Mouse (Mus musculus) midbrain, embryonic 12.5 days (tissue): ENCODE measurements at regions not wholly inside any gene's neighbourhood (a gene's known extent, or its start where the extent isn't known, plus 50 kb on each side); places are given as distances from the start of the nearest gene placed in this dataset.

Experiments used
- ATAC-seq: fragments of 200-750 bp; cut with Nextera tagmentation; 2 replicates; pipeline ENCODE4 v1.8.0; 2017; ENCODE audit warnings: low read depth, moderate TSS enrichment, moderate library complexity; ENCODE audit not compliant: low FRiP score
- H3K27ac ChIP-seq: fragments of 300-500 bp; sonication (generic); replicated peaks from 2 replicates; pipeline ENCODE4 v1.5.1; 2016; ENCODE audit warnings: mild to moderate bottlenecking
- H3K27me3 ChIP-seq: fragments of 300-500 bp; sonication (generic); 2 replicates; pipeline ENCODE4 v1.6.1; 2016; ENCODE audit warnings: mild to moderate bottlenecking
- H3K36me3 ChIP-seq: fragments of 300-500 bp; sonication (generic); 2 replicates; pipeline ENCODE4 v1.6.1; 2016
- H3K4me1 ChIP-seq: fragments of 300-500 bp; sonication (generic); 2 replicates; pipeline ENCODE4 v1.6.1; 2016
- H3K4me2 ChIP-seq: fragments of 300-500 bp; sonication (generic); replicated peaks from 2 replicates; pipeline ENCODE4 v1.6.1; 2016; ENCODE audit warnings: mild to moderate bottlenecking, moderate library complexity
- H3K4me3 ChIP-seq: fragments of 300-500 bp; sonication (generic); 2 replicates; pipeline ENCODE4 v1.5.1; 2016; ENCODE audit warnings: mild to moderate bottlenecking
- H3K9ac ChIP-seq: fragments of 300-500 bp; sonication (generic); replicated peaks from 2 replicates; pipeline ENCODE4 v1.6.1; 2016; ENCODE audit warnings: mild to moderate bottlenecking, moderate library complexity
- H3K9me3 ChIP-seq: fragments of 300-500 bp; sonication (generic); 2 replicates; pipeline ENCODE4 v1.6.1; 2016; ENCODE audit warnings: mild to moderate bottlenecking
- WGBS: fragments of 180-500 bp; shearing (Covaris S2); methylation state at CpG from one replicate; pipeline ENCODE4 v1.1.7; 2016; 5-methylcytosine and 5-hydroxymethylcytosine counted together

GRCm38 (mm10) chr12:54282281-54282921, 78.7 kb upstream of the Egln3 start:
- no peak for ATAC-seq
- WGBS, result 65% methylated on average over 4 of the region's 4 CpGs

DNA sequence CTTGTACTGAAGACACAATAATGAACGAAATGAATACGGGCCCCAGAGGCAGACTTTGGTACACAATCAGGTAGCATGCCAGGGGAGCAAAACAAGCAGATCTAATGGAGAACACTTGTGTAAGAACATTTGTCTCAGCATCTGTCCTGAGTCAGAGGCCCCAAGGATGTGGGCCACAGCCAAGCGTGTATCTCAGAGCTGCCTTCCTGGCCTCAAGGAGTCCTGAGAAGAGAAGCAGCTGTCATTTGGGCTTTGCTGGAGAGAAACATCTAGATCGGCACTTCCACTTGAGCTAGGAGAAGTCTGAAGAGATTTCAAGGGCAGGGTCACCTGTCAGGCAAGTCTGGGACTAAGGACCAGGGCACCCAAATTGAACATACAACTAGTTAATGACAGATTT, 76.8 kb upstream of the Egln3 start:
- no peaks in the 10 kb centered on the region for H3K27me3 ChIP-seq
- WGBS, result 90% methylated on average over 4 of the region's 4 CpGs
- no peaks in the 10 kb centered on the region for H3K36me3 ChIP-seq
- no peak overlapping the region for H3K4me3 ChIP-seq
- no peaks in the 10 kb centered on the region for H3K9me3 ChIP-seq
- H3K4me1 ChIP-seq, result peaks cover 3% of the 10 kb centered on the region; the same call in 1 of the 2 replicates
- no peak overlapping the region for H3K9ac ChIP-seq
- no peak for ATAC-seq
- H3K4me2 ChIP-seq, result no peak overlapping the region
- no peak overlapping the region for H3K27ac ChIP-seq

More at GRCm38 (mm10) chr12:54282281-54282921, 78.7 kb upstream of the Egln3 start:
- H3K27me3 ChIP-seq, result no peaks in the 10 kb centered on the region; the same call in 1 of the 2 replicates
- no peaks in the 10 kb centered on the region for H3K9me3 ChIP-seq
- no peak overlapping the region for H3K4me3 ChIP-seq
- H3K4me1 ChIP-seq, result peaks cover 10% of the 10 kb centered on the region
- H3K36me3 ChIP-seq, result no peaks in the 10 kb centered on the region
- no peak overlapping the region for H3K27ac ChIP-seq
- no peak overlapping the region for H3K9ac ChIP-seq
- H3K4me2 ChIP-seq, result no peak overlapping the region

DNA sequence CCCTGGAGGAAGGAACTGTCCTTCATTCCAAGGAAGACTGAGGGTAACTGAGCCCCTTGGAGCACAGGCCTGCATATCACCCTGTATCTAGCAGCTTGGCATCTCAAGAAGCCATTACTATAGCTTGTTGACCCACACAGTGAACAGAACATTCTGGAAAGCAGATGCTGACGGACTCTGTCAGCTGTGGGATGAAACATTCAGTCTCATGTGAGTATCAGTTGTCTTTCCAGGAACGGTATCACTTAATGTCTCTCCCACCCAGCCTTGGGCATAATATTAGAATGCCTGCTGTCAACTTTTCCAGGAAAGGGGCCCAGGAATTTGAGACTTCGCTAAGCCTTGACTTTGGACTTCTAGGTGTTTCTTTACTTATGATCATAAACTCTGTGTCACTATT, 76.3 kb upstream of the Egln3 start:
- H3K4me2 ChIP-seq, result no peak overlapping the region

DNA sequence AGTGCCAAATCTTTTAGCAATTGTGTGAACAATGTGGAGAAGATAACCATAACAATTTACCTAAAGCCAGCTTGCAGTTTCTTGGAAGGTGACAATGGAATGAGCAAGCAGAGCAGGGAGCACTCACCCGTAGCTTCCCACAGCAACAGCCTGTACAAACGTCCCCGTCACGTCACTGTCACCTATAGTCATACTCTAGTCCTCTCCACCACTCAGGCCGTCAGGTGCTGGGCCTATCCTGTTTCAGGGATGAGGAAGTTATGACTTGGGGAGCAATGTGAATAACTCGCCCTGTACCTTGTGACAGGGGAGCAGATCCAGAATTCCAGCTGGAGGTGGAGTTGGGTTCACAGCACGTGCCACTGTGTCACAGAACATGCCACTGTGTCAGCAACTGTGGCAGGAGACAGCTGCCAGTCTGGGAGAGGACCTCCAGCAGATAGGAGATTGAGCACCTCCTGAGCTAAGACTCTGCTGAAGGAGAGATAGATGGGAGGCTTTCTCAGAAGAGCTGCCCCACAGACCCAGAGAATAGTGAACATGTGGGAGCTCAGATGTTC, 73.4 kb upstream of the Egln3 start:
- 76% methylated on average over 7 of the region's 7 CpGs for WGBS
- H3K4me1 ChIP-seq, result no peaks in the 10 kb centered on the region
- ATAC-seq, result no peak
- H3K4me3 ChIP-seq, result no peak overlapping the region
- no peak overlapping the region for H3K4me2 ChIP-seq
- H3K36me3 ChIP-seq, result no peaks in the 10 kb centered on the region
- no peaks in the 10 kb centered on the region for H3K9me3 ChIP-seq
- H3K27me3 ChIP-seq, result no peaks in the 10 kb centered on the region
- H3K27ac ChIP-seq, result no peak overlapping the region
- no peak overlapping the region for H3K9ac ChIP-seq

More for the DNA sequence above, 76.3 kb upstream of the Egln3 start:
- Histone ChIP-seq H3K27ac (no peak overlapping the region), H3K4me1 (peaks cover 3% of the 10 kb centered on the region; the same call in 1 of the 2 replicates), H3K27me3 (no peaks in the 10 kb centered on the region), H3K36me3 (no peaks in the 10 kb centered on the region), H3K9ac (no peak overlapping the region), H3K4me3 (no peak overlapping the region), H3K9me3 (no peaks in the 10 kb centered on the region)
- WGBS, result 90% methylated on average over 3 of the region's 3 CpGs
- ATAC-seq, result no peak

DNA sequence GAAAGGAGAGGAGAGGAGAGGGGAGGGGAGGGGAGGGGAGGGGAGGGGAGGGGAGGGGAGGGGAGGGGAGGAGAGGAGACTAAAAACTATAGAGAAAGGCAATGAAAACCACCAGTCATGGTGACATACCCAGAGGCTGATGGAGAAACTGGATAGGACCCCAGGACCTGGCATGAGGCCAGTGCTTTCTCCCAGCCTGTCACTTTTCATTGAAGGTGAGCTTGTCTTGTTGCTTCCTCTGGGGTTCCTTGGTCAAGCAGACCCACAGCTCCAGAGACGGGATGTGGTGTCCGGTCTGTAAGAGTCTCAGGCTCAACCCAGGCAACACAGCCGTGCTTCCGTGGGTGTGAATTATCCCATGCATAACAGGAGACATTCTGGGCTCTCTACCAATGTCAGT, 69.8 kb upstream of the Egln3 start:
- Histone ChIP-seq H3K27me3 (no peaks in the 10 kb centered on the region), H3K36me3 (no peaks in the 10 kb centered on the region), H3K4me2 (no peak overlapping the region), H3K4me1 (no peaks in the 10 kb centered on the region), H3K4me3 (no peak overlapping the region), H3K9ac (no peak overlapping the region), H3K9me3 (no peaks in the 10 kb centered on the region), H3K27ac (no peak overlapping the region)
- WGBS, result 88% methylated on average over 4 of the region's 4 CpGs
- no peak for ATAC-seq

DNA sequence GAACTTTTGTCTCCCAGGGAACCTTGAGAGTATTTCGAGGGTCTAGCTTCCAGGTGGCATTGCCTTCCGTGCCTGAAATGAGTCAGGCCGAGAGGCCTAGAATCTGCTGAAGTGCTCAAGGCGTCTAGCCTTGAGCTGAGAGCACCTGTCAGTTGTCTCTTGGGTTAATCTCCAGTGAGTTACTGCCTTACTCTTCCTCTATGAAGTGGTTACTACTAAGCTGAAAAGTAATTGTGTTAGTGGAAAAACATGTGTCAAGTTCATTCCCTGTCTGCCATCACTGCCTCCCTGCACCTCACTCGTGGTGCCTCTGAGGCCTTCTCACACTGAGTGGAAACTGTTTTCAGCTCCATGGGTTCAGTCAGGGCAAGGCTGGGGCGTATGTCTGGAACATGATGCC, 69.0 kb upstream of the Egln3 start:
- Histone ChIP-seq H3K9ac (no peak overlapping the region), H3K27me3 (no peaks in the 10 kb centered on the region), H3K4me2 (no peak overlapping the region), H3K36me3 (no peaks in the 10 kb centered on the region), H3K27ac (no peak overlapping the region), H3K4me1 (no peaks in the 10 kb centered on the region), H3K9me3 (no peaks in the 10 kb centered on the region), H3K4me3 (no peak overlapping the region)
- WGBS, result 88% methylated on average over 6 of the region's 6 CpGs
- ATAC-seq, result no peak

GRCm38 (mm10) chr12:54272226-54272625, 68.6 kb upstream of the Egln3 start:
- Histone ChIP-seq H3K27ac (no peak overlapping the region), H3K36me3 (no peaks in the 10 kb centered on the region), H3K4me2 (no peak overlapping the region), H3K4me1 (no peaks in the 10 kb centered on the region), H3K9ac (no peak overlapping the region), H3K9me3 (no peaks in the 10 kb centered on the region), H3K27me3 (no peaks in the 10 kb centered on the region), H3K4me3 (no peak overlapping the region)
- WGBS, result 67% methylated on average over 2 of the region's 2 CpGs
- ATAC-seq, result no peak

DNA sequence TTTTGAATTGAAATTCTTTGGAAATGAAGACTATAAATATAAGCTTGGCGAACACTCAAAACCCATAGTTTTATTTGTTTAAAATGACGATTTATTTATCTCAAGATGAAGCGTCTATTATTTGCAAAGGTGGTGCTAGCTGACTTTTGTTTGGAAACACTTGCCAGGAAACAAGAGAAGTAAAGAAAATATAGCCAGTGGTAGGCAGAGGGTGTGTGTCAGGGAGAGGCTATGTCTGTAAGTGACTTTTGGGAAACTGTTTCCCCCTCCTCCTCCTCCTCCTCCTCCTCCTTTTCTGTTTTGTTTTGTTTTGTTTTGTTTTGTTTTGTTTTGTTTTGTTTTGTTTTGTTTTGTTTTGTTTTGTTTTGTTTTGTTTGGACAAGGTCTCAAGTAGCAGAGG, 62.2 kb upstream of the Egln3 start:
- Histone ChIP-seq H3K9ac (no peak overlapping the region), H3K9me3 (no peaks in the 10 kb centered on the region), H3K4me3 (no peak overlapping the region), H3K4me2 (no peak overlapping the region), H3K27ac (no peak overlapping the region), H3K36me3 (no peaks in the 10 kb centered on the region), H3K4me1 (peaks cover 19% of the 10 kb centered on the region), H3K27me3 (no peaks in the 10 kb centered on the region)
- WGBS, result 92% methylated on average over 3 of the region's 3 CpGs
- no peak for ATAC-seq

DNA sequence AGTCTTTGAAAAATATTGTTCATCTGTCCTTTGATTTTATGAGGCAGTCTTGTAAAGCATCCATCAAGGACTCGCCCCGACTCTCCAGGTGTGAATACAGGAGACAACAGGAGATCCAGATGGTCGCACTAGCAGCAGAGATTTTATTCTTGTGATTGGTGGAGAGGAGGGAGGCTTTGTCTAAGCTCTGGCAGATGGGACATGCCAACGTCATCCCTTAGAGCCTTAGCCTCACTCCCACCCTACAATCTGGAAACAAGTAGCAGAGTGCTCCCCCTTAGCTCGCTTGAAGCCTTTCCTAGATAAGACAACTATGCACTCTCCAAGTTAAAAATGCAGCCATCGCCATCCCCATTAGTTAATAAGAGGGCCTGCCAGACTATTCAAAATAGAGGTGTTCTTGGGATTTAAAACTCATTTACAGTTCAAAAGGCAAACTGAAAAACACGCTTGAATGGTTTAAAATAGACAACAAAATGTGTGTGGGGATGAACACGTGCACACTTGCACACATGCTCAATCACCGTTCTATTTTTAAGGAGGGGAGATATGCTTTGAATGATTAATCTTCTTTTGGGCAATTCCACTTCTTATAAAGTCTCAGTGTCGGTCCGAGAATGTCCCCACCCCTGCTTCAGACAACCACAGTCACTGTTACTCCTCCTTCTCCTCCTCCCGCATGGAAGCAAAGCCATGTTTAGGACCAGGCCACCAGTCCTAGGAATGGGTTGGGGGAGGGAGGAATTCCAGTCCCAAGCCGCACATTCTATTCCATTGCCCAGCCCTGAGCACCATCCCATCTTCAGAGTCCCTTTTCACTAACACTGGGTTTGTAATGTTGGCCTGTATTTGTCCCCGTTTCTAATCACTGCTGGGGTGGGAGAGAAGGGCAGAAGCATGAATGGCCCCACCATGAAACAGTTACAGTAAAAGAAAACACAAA, 61.5 kb upstream of the Egln3 start:
- Histone ChIP-seq H3K27ac (no peak overlapping the region), H3K4me1 (peaks cover 19% of the 10 kb centered on the region), H3K27me3 (no peaks in the 10 kb centered on the region)

DNA sequence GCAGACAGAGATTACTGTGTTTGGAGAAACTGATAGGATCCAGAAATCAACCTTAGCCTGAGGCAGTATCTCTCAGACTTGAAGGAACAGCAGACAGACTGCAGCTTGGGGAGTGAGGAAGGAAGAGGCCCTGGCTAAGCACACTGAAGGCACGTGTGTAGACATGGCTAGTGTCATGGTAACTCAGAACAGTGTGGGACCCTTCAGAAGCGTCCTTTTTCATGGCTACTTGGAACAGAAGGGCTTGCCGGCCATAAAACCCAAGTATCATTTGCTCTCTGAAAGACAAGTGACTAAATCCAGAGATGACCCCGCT, 60.7 kb upstream of the Egln3 start:
- Histone ChIP-seq H3K4me2 (no peak overlapping the region), H3K9me3 (no peaks in the 10 kb centered on the region), H3K27me3 (no peaks in the 10 kb centered on the region), H3K9ac (no peak overlapping the region), H3K4me3 (no peak overlapping the region), H3K4me1 (peaks cover 19% of the 10 kb centered on the region), H3K36me3 (no peaks in the 10 kb centered on the region), H3K27ac (no peak overlapping the region)
- ATAC-seq, result 0 out of 2 replicates have a peak, but pooled peaks have one; percentile 30
- 57% methylated on average over 4 of the region's 4 CpGs for WGBS

More for the DNA sequence above, 61.5 kb upstream of the Egln3 start:
- 61% methylated on average over 14 of the region's 14 CpGs for WGBS
- H3K4me2 ChIP-seq, result no peak overlapping the region
- H3K36me3 ChIP-seq, result no peaks in the 10 kb centered on the region
- H3K4me3 ChIP-seq, result no peak overlapping the region
- no peak overlapping the region for H3K9ac ChIP-seq
- no peak for ATAC-seq
- H3K9me3 ChIP-seq, result no peaks in the 10 kb centered on the region

DNA sequence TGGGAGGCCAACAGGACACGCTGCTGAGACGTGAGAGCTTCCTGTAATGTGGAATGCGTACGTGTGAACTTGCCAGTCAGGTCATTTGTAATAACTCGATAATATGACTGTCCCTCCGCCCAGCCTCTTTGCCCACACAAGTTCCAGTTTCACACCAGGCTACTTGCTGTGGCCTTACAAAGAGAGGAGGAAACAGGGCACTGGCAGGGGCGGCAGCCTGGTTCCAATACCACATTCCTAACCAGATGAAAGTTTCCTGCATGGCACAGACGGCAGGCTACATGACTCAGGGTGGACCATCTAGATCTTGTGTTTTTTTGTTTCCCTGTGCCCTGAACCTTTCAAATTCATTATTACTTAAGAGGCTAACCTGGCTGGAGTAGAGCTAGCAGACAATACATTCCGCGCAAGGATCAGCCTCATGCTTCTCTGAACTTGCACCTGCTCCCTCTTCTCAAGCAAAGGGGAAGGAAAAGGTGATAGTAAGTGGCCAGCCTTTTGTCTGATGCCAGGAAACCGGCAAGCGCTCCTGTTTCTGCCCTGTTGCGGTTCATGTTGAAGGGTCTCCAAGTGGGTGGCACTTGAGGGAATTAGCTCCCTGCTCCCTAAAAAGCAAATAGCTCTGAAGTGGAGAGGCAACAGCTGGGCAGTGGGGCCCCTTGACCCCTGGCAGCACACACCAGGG, 60.2 kb upstream of the Egln3 start:
- WGBS, result 66% methylated on average over 13 of the region's 13 CpGs
- H3K4me1 ChIP-seq, result peaks cover 19% of the 10 kb centered on the region
- no peaks in the 10 kb centered on the region for H3K27me3 ChIP-seq
- H3K4me3 ChIP-seq, result no peak overlapping the region
- H3K9me3 ChIP-seq, result no peaks in the 10 kb centered on the region
- no peak overlapping the region for H3K9ac ChIP-seq
- H3K36me3 ChIP-seq, result no peaks in the 10 kb centered on the region
- H3K4me2 ChIP-seq, result no peak overlapping the region
- no peak overlapping the region for H3K27ac ChIP-seq
- no peak for ATAC-seq
